Mouse (Mus musculus) hindbrain, embryonic 10.5 days (tissue): ENCODE data around the gene Gm5725. TPM values are rescaled to one million over a fixed set of nuclear protein-coding genes. Genes with fewer than 3 reads are reported as not detected.
"Not testable (repeated sequence)": the region's sequence is repeated elsewhere in the genome, so short reads cannot be mapped to it uniquely, and the experiment has no call there.

Source experiments
- DNase-seq: peaks from one replicate; pipeline ENCODE4 v3.0.0-alpha.2; 2017; ENCODE audit warnings: low spot score
- H3K27ac ChIP-seq: fragments of 300-500 bp; sonication (generic); 2 replicates; pipeline ENCODE4 v1.5.1; 2016; ENCODE audit warnings: mild to moderate bottlenecking, moderate library complexity
- H3K27me3 ChIP-seq: fragments of 300-500 bp; sonication (generic); 2 replicates; pipeline ENCODE4 v1.6.1; 2016; ENCODE audit warnings: mild to moderate bottlenecking; ENCODE audit not compliant: poor library complexity, insufficient read depth, severe bottlenecking
- H3K36me3 ChIP-seq: fragments of 300-500 bp; sonication (generic); 2 replicates; pipeline ENCODE4 v1.6.1; 2016; ENCODE audit warnings: mild to moderate bottlenecking, moderate library complexity
- H3K4me1 ChIP-seq: fragments of 300-500 bp; sonication (generic); replicated peaks from 2 replicates; pipeline ENCODE4 v1.6.1; 2016; ENCODE audit warnings: mild to moderate bottlenecking
- H3K4me3 ChIP-seq: fragments of 300-500 bp; sonication (generic); 2 replicates; pipeline ENCODE4 v1.5.1; 2016; ENCODE audit warnings: mild to moderate bottlenecking, moderate library complexity
- H3K9me3 ChIP-seq: fragments of 300-500 bp; sonication (generic); 2 replicates; pipeline ENCODE4 v1.6.1; 2016; ENCODE audit warnings: mild to moderate bottlenecking, moderate library complexity
- WGBS: fragments of 180-500 bp; shearing (Covaris S2); methylation state at CpG from one replicate; pipeline ENCODE4 v1.1.7; 2016; 5-methylcytosine and 5-hydroxymethylcytosine counted together
- polyA plus RNA-seq: library from polyadenylated mRNA; unstranded; fragments of >200 nt; fragmentation: Nextera tagmentation; extraction: Ambion mirVana; gene quantifications from 2 replicates; pipeline ENCODE4 v1.2.1, GENCODE M21; 2016

The Gm5725 gene
- polyA plus RNA-seq, result not detected in 2 replicates

GRCm38 (mm10) chr7:21844167-21844566 lies at the start of gene Gm5725:
Gene Gm5725 (minus strand): TSS chr7:21844267.
- H3K36me3 ChIP-seq, H3K4me3 ChIP-seq, H3K9me3 ChIP-seq, H3K27me3 ChIP-seq, DNase-seq, H3K4me1 ChIP-seq, H3K27ac ChIP-seq: not testable (repeated sequence)
- WGBS, result no CpG with 5 or more reads among the region's 1 CpGs

DNA sequence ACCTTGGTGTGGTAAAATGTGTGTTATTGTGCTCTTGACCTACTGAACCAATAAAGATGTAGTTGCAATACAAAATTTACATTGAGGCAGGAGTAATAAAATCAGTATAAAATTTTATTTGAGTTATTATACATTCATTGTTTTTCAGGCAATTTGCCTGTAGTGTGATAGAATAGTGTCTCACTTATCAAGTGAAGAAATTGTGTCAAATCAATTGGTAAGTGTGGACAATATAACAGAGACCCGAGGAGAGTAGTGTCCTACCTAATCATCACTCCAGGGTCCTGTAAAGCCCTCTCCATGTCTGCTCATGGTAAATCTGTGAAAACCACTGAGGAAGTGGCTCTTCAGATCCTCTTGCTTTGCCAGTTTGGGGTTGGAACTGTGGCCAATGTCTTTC lies 12.0 kb downstream of the Gm5725 start, which contains the start of gene Vmn1r135:
Gene Vmn1r135 (plus strand): TSS at position 301 of the 400 bp plus-strand sequence.
- H3K4me3 ChIP-seq, H3K27ac ChIP-seq, H3K36me3 ChIP-seq, DNase-seq, H3K9me3 ChIP-seq, H3K4me1 ChIP-seq, H3K27me3 ChIP-seq: not testable (repeated sequence)
- no CpG with 5 or more reads among the region's 1 CpGs for WGBS

- not testable (repeated sequence) for H3K27ac ChIP-seq, H3K36me3 ChIP-seq, H3K4me1 ChIP-seq, DNase-seq, H3K4me3 ChIP-seq, H3K9me3 ChIP-seq, H3K27me3 ChIP-seq
- no CpG with 5 or more reads among the region's 3 CpGs for WGBS
These were observed 47.4 kb downstream of the Gm5725 start, which contains the start of gene Gm4177 for GRCm38 (mm10) chr7:21796628-21797027. Gene Gm4177 (minus strand): TSS chr7:21796728.

Other genes starting within 250 kb of the Gm5725 start
- not detected in 2 replicates for gene Vmn1r132, start 230.2 kb downstream of the Gm5725 start, polyA plus RNA-seq
- gene Gm4175, start 82.8 kb downstream of the Gm5725 start, polyA plus RNA-seq, result not detected in 2 replicates
- not detected in 2 replicates for gene Gm4177, start 47.5 kb downstream of the Gm5725 start, polyA plus RNA-seq
- not detected in 2 replicates for gene Vmn1r135, start 11.9 kb downstream of the Gm5725 start, polyA plus RNA-seq
- gene Gm5891, start 77.0 kb upstream of the Gm5725 start, polyA plus RNA-seq, result not detected in 2 replicates
- gene Vmn1r137, start 150.3 kb upstream of the Gm5725 start, polyA plus RNA-seq, result not detected in 2 replicates
- not detected in 2 replicates for gene Vmn1r138, start 184.6 kb upstream of the Gm5725 start, polyA plus RNA-seq
- gene Gm6176, start 212.0 kb upstream of the Gm5725 start, polyA plus RNA-seq, result not detected in 2 replicates
- gene Vmn1r139, start 224.8 kb upstream of the Gm5725 start, polyA plus RNA-seq, result not detected in 2 replicates